Mouse (Mus musculus) CH12.LX (cell line): ENCODE measurements around the gene Cbx8. TPM values are rescaled to one million over a fixed set of nuclear protein-coding genes. Genes with fewer than 3 reads are reported as not detected.
A peak's percentile ranks its signal among the peaks of the same experiment; 100 is the strongest.

Experiments
- DNase-seq: peaks from one replicate; pipeline ENCODE4 v3.0.0-alpha.2; 2013; ENCODE audit errors: extremely low read depth
- H3K27ac ChIP-seq: 2 replicates; pipeline ENCODE4 v1.5.1; 2012; ENCODE audit warnings: low read depth, mild to moderate bottlenecking, control low read depth, moderate library complexity; ENCODE audit not compliant: insufficient read depth
- H3K27me3 ChIP-seq: replicated peaks from 2 replicates; pipeline ENCODE3; 2012; ENCODE audit warnings: inconsistent platforms
- H3K36me3 ChIP-seq, 2 experiments: replicated peaks in 1 of 2; 2 replicates each; pipeline versions ENCODE3 to v1.6.1; 2012; ENCODE audit warnings: inconsistent platforms in 1 of 2, low read length in 1 of 2, mild to moderate bottlenecking in 1 of 2, mixed read lengths in 1 of 2, moderate library complexity in 1 of 2; ENCODE audit not compliant: control insufficient read depth in 1 of 2, insufficient read depth in 1 of 2
- H3K4me1 ChIP-seq, 2 experiments: 2 replicates each; pipeline ENCODE4 v1.6.1; 2012; ENCODE audit warnings: inconsistent platforms in 1 of 2, moderate library complexity in 1 of 2; ENCODE audit not compliant: insufficient read depth in 2 of 2, control insufficient read depth in 1 of 2
- H3K4me2 ChIP-seq: 2 replicates; pipeline ENCODE4 v1.6.1; 2012; ENCODE audit warnings: low read depth, mild to moderate bottlenecking, control low read depth; ENCODE audit not compliant: poor library complexity, insufficient read depth, severe bottlenecking
- H3K4me3 ChIP-seq, 3 experiments: fragments of 150-350 bp in 1 of 3; sonication (generic) in 1 of 3; replicated peaks in 1 of 3; 2 replicates each; pipeline versions ENCODE3 to v1.5.1; 2011 to 2012; ENCODE audit warnings: low read depth in 2 of 3, low read length in 2 of 3, mild to moderate bottlenecking in 2 of 3, moderate library complexity in 2 of 3, control low read depth in 1 of 3, improper control_type of control experiment in 1 of 3, inconsistent platforms in 1 of 3, mixed read lengths in 1 of 3; ENCODE audit not compliant: poor library complexity in 1 of 3
- H3K79me2 ChIP-seq: replicated peaks from 2 replicates; pipeline ENCODE4 v1.6.1; 2012; ENCODE audit warnings: mild to moderate bottlenecking, moderate library complexity; ENCODE audit not compliant: control insufficient read depth, poor library complexity, insufficient read depth, severe bottlenecking; ENCODE audit errors: extremely low read depth
- H3K9ac ChIP-seq: 2 replicates; pipeline ENCODE4 v1.6.1; 2012; ENCODE audit warnings: low read depth, mild to moderate bottlenecking, control low read depth, moderate library complexity; ENCODE audit not compliant: insufficient read depth
- H3K9me3 ChIP-seq: replicated peaks from 2 replicates; pipeline ENCODE3; 2012; ENCODE audit warnings: low read length, inconsistent platforms, mixed read lengths
- BHLHE40 ChIP-seq: IDR thresholded peaks from 2 replicates; pipeline ENCODE4 v1.6.1; 2011; ENCODE audit warnings: mild to moderate bottlenecking, low read depth, low read length, improper control_type of control experiment
- CHD1 ChIP-seq: IDR thresholded peaks from 2 replicates; pipeline ENCODE4 v1.6.1; 2012; ENCODE audit warnings: low read depth, low read length, improper control_type of control experiment, inconsistent platforms
- CHD2 ChIP-seq: IDR thresholded peaks from 2 replicates; pipeline ENCODE4 v1.6.1; 2011; ENCODE audit warnings: low read length, improper control_type of control experiment
- CTCF ChIP-seq, 2 experiments: IDR thresholded peaks in 1 of 2; conservative IDR thresholded peaks in 1 of 2; 2 replicates each; pipeline ENCODE4 v1.5.1; 2011 to 2012; ENCODE audit warnings: low read depth in 2 of 2, low read length in 2 of 2, improper control_type of control experiment in 1 of 2, inconsistent platforms in 1 of 2, mild to moderate bottlenecking in 1 of 2, moderate library complexity in 1 of 2
- E2F4 ChIP-seq: IDR thresholded peaks from 2 replicates; pipeline ENCODE4 v1.6.1; 2011; ENCODE audit warnings: low read depth, low read length, improper control_type of control experiment; ENCODE audit not compliant: insufficient replicate concordance
- EP300 ChIP-seq: IDR thresholded peaks from 2 replicates; pipeline ENCODE4 v1.6.1; 2011; ENCODE audit warnings: low read length, improper control_type of control experiment
- ETS1 ChIP-seq: conservative IDR thresholded peaks from 2 replicates; pipeline ENCODE4 v1.6.1; 2012; ENCODE audit warnings: low read depth, mild to moderate bottlenecking, inconsistent platforms, low read length, improper control_type of control experiment, moderate library complexity
- GABPA ChIP-seq: IDR thresholded peaks from 2 replicates; pipeline ENCODE4 v1.6.1; 2012; ENCODE audit warnings: low read depth, low read length, improper control_type of control experiment, inconsistent platforms; ENCODE audit not compliant: insufficient replicate concordance
- HCFC1 ChIP-seq: IDR thresholded peaks from 2 replicates; pipeline ENCODE4 v1.6.1; 2012; ENCODE audit warnings: low read depth, mild to moderate bottlenecking, inconsistent platforms, low read length, improper control_type of control experiment
- IRF4 ChIP-seq: IDR thresholded peaks from 2 replicates; pipeline ENCODE4 v1.6.1; 2014; ENCODE audit warnings: low read depth, mild to moderate bottlenecking, inconsistent platforms, low read length, improper control_type of control experiment
- JUN ChIP-seq: IDR thresholded peaks from 2 replicates; pipeline ENCODE4 v1.6.1; 2011; ENCODE audit warnings: low read depth, mild to moderate bottlenecking, low read length, improper control_type of control experiment, moderate library complexity; ENCODE audit not compliant: insufficient read depth
- JUND ChIP-seq: conservative IDR thresholded peaks from 2 replicates; pipeline ENCODE4 v1.6.1; 2011; ENCODE audit warnings: low read depth, low read length, improper control_type of control experiment
- KAT2A ChIP-seq: IDR thresholded peaks from 2 replicates; pipeline ENCODE4 v1.6.1; 2012; ENCODE audit warnings: low read length, improper control_type of control experiment, inconsistent platforms; ENCODE audit not compliant: insufficient replicate concordance
- MAFK ChIP-seq: IDR thresholded peaks from 2 replicates; pipeline ENCODE4 v1.6.1; 2011; ENCODE audit warnings: low read length, improper control_type of control experiment; ENCODE audit not compliant: insufficient replicate concordance
- MAZ ChIP-seq: IDR thresholded peaks from 2 replicates; pipeline ENCODE4 v1.6.1; 2012; ENCODE audit warnings: low read depth, mild to moderate bottlenecking, inconsistent platforms, low read length, improper control_type of control experiment, moderate library complexity
- MEF2A ChIP-seq: IDR thresholded peaks from 2 replicates; pipeline ENCODE4 v1.6.1; 2014; ENCODE audit warnings: low read depth, mild to moderate bottlenecking, inconsistent platforms, low read length, improper control_type of control experiment, borderline replicate concordance
- MXI1 ChIP-seq: IDR thresholded peaks from 2 replicates; pipeline ENCODE4 v1.6.1; 2011; ENCODE audit warnings: mild to moderate bottlenecking, low read depth, low read length, improper control_type of control experiment
- MYC ChIP-seq: IDR thresholded peaks from 2 replicates; pipeline ENCODE4 v1.6.1; 2011; ENCODE audit warnings: low read depth, mild to moderate bottlenecking, improper control_type of control experiment, low read length
- NRF1 ChIP-seq: IDR thresholded peaks from 2 replicates; pipeline ENCODE4 v1.6.1; 2014; ENCODE audit warnings: low read depth, mild to moderate bottlenecking, inconsistent platforms, low read length, improper control_type of control experiment, moderate library complexity
- POLR2A ChIP-seq: IDR thresholded peaks from 2 replicates; pipeline ENCODE4 v1.6.1; 2011; ENCODE audit warnings: low read depth, mild to moderate bottlenecking, improper control_type of control experiment, low read length
- POLR2AphosphoS2 ChIP-seq: IDR thresholded peaks from 2 replicates; pipeline ENCODE4 v1.6.1; 2011; ENCODE audit warnings: low read depth, low read length, improper control_type of control experiment
- RAD21 ChIP-seq: IDR thresholded peaks from 2 replicates; pipeline ENCODE4 v1.6.1; 2011; ENCODE audit warnings: low read depth, mild to moderate bottlenecking, low read length, improper control_type of control experiment, moderate library complexity
- RCOR1 ChIP-seq: conservative IDR thresholded peaks from 2 replicates; pipeline ENCODE4 v1.6.1; 2012; ENCODE audit warnings: low read depth, mild to moderate bottlenecking, inconsistent platforms, low read length, improper control_type of control experiment
- SIN3A ChIP-seq: IDR thresholded peaks from 2 replicates; pipeline ENCODE4 v1.6.1; 2012; ENCODE audit warnings: low read length, improper control_type of control experiment, inconsistent platforms
- SMC3 ChIP-seq: IDR thresholded peaks from 2 replicates; pipeline ENCODE4 v1.6.1; 2011; ENCODE audit warnings: low read depth, low read length, improper control_type of control experiment
- TBP ChIP-seq: conservative IDR thresholded peaks from 2 replicates; pipeline ENCODE4 v1.6.1; 2011; ENCODE audit warnings: low read depth, low read length, improper control_type of control experiment
- TCF12 ChIP-seq: IDR thresholded peaks from 2 replicates; pipeline ENCODE4 v1.6.1; 2014; ENCODE audit warnings: low read depth, mild to moderate bottlenecking, inconsistent platforms, low read length, improper control_type of control experiment
- UBTF ChIP-seq: IDR thresholded peaks from 2 replicates; pipeline ENCODE4 v1.6.1; 2012; ENCODE audit warnings: low read depth, mild to moderate bottlenecking, inconsistent platforms, low read length, improper control_type of control experiment, moderate library complexity
- USF2 ChIP-seq: conservative IDR thresholded peaks from 2 replicates; pipeline ENCODE4 v1.6.1; 2011; ENCODE audit warnings: low read depth, low read length, improper control_type of control experiment
- ZC3H11A ChIP-seq: IDR thresholded peaks from 2 replicates; pipeline ENCODE4 v1.6.1; 2012; ENCODE audit warnings: low read depth, mild to moderate bottlenecking, inconsistent platforms, low read length, improper control_type of control experiment
- ZKSCAN1 ChIP-seq: IDR thresholded peaks from 2 replicates; pipeline ENCODE4 v1.6.1; 2012; ENCODE audit warnings: low read depth, inconsistent platforms, low read length, improper control_type of control experiment, borderline replicate concordance
- ZMIZ1 ChIP-seq: IDR thresholded peaks from 2 replicates; pipeline ENCODE4 v1.6.1; 2012; ENCODE audit warnings: low read depth, mild to moderate bottlenecking, inconsistent platforms, low read length, improper control_type of control experiment
- ZNF384 ChIP-seq: IDR thresholded peaks from 2 replicates; pipeline ENCODE4 v1.6.1; 2012; ENCODE audit warnings: low read depth, low read length, improper control_type of control experiment, inconsistent platforms
- dilution Hi-C: fragments of 300-500 bp; cut with MboI; formaldehyde crosslinking; loops from 2 replicates; pipeline ENCODE4 v1.14.3; 2020; ENCODE audit warnings: low sequenced_read_pairs; ENCODE audit not compliant: extremely low pct_unique_long_range_greater_than_20kb, extremely low pct_ligation_motif_present
- in situ Hi-C: fragments of 300-500 bp; cut with MboI; formaldehyde crosslinking; loops from 3 replicates; pipeline ENCODE4 v1.14.3; 2019; ENCODE audit warnings: low sequenced_read_pairs, low pct_ligation_motif_present, low pct_unique_long_range_greater_than_20kb, mixed read lengths
- polyA plus RNA-seq: library from polyadenylated mRNA; unstranded; fragments of >175 nt; gene quantifications from 2 replicates; pipeline ENCODE4 v1.2.1, GENCODE M21; 2012; ENCODE audit warnings: low read depth; ENCODE audit not compliant: insufficient read length
- total RNA-seq, 2 experiments: library from RNA; depleted of rRNA; stranded (reverse); fragments of 300-350 nt in 1 of 2; fragments of >200 nt in 1 of 2; gene quantifications; 2 replicates each; pipeline ENCODE4 v1.2.3; 2012 to 2014

The Cbx8 gene
- total and polyA plus RNA-seq, 3 experiments: 6.0 to 10.2 (median 6.2) TPM

GRCm38 (mm10) chr11:119033874-119034558 is 6.8 kb downstream of the Cbx8 start (continued):
- TF ChIP-seq UBTF: no peak
- peak; percentile 95 for TF ChIP-seq CHD2
- TF ChIP-seq ETS1: peak; percentile 69
- peak; percentile 61 for TF ChIP-seq MXI1
- no peak for TF ChIP-seq JUND
- no peak for TF ChIP-seq USF2
- peak; percentile 69; the same call in 1 of the 2 replicates for TF ChIP-seq MEF2A
- TF ChIP-seq ZC3H11A: peak; percentile 72
- TF ChIP-seq E2F4: no peak
- TF ChIP-seq CHD1: no peak
- peak; percentile 80; the same call in 1 of the 2 replicates for TF ChIP-seq IRF4
- TF ChIP-seq CTCF (conservative IDR thresholded peaks at IDR 0.05 in 1 of 2, IDR thresholded peaks at IDR 0.05 in 1 of 2; ENCODE audit: low read depth in 2 of 2, low read length in 2 of 2): peak; percentile 75 to 95
- 0 out of 2 replicates have a peak, but pooled peaks have one; percentile 10 for TF ChIP-seq KAT2A
- TF ChIP-seq TBP: no peak
- peak; percentile 75 for TF ChIP-seq SIN3A
- peak; percentile 4; the same call in 1 of the 2 replicates for TF ChIP-seq ZNF384
- no peak for TF ChIP-seq ZMIZ1

GRCm38 (mm10) chr11:119026203-119026602 is 14.6 kb downstream of the Cbx8 start:
- dilution Hi-C loops (no loop called here), in situ Hi-C loops (no loop called here)
- Histone ChIP-seq H3K9ac (no peak overlapping the region), H3K4me3 (peak overlapping the region in 2 of 3 experiments; percentile 14 to 32), H3K9me3 (no peaks in the 10 kb centered on the region), H3K4me1 (peaks cover 19 to 48% of the 10 kb centered on the region in 2 experiments), H3K36me3 (peaks cover 39 to 43% of the 10 kb centered on the region in 2 experiments), H3K4me2 (peak overlapping the region; percentile 32; the same call in 1 of the 2 replicates), H3K27me3 (peaks cover 48% of the 10 kb centered on the region), H3K27ac (no peak overlapping the region), H3K79me2 (no peaks in the 10 kb centered on the region)
- DNase-seq: peak; percentile 88
- TF ChIP-seq MXI1 (no peak), CHD1 (no peak), HCFC1 (no peak), JUND (no peak), MAZ (no peak), RCOR1 (no peak), RAD21 (peak; percentile 30), ZKSCAN1 (no peak), SIN3A (no peak), ETS1 (no peak), JUN (no peak), SMC3 (peak; percentile 7; the same call in 1 of the 2 replicates), KAT2A (peak; percentile 59; the same call in 1 of the 2 replicates), CHD2 (no peak), MAFK (no peak), NRF1 (0 out of 2 replicates have a peak, but pooled peaks have one; percentile 8), TCF12 (0 out of 2 replicates have a peak, but pooled peaks have one; percentile 44), MYC (no peak), GABPA (no peak), MEF2A (no peak), ZC3H11A (no peak), EP300 (peak; percentile 24; the same call in 1 of the 2 replicates), POLR2AphosphoS2 (no peak), BHLHE40 (no peak), POLR2A (no peak), E2F4 (no peak), CTCF (conservative IDR thresholded peaks at IDR 0.05 in 1 of 2, IDR thresholded peaks at IDR 0.05 in 1 of 2; ENCODE audit: low read depth in 2 of 2, low read length in 2 of 2) (peak in 1 of 2 experiments; percentile 39; a peak in 2 of 4 replicates), USF2 (no peak), ZMIZ1 (no peak)
